Mouse (Mus musculus): ENCODE data around the gene Lysmd3. TPM values are rescaled to one million over a fixed set of nuclear protein-coding genes. Genes with fewer than 3 reads are reported as not detected.

The Lysmd3 gene
- total RNA-seq (2023): 10 to 100 TPM; 28.7 to 32.9 TPM

DNA sequence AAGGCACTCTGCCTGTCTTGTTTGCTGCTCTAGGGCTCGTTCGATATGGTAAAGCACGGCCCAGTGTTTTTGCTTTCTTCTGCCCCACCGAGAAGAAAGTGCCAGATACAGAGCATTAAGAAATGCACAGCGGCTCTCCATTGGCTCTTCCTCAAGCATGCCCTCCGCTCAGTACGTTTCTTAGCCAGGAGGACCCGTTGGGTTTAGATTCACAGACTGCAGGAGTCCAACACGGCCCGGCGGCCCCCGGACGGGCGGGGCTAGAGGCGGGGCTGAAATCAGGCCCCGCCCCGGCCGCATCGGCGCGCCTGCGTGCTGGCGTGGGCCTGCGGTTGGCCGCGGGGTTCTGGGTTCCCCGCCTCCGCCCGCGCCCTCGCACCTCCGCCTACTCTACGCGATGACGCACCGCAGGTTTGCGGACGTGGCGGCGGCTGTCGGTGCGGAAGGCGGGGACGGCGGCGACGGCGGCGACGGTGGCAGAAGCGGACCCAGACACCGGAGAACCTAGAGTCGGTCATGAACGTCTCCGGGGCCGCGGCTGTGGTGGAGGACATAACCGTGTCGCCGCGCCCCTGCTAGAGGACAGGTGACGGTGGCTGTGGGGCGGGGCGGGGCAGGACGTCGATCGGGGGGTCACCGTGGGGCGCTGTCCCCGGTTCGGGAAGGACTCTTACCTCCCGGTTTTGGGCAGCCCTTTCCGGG lies at the start of gene Lysmd3:
Gene Lysmd3 (plus strand): TSS at position 313 of the 702 bp plus-strand sequence.

GRCm38 (mm10) chr13:81632720-81633415 lies 24.6 kb upstream of the Lysmd3 start, which contains the start of gene Adgrv1:
TSS of gene Adgrv1 (minus strand) at chr13:81633154.

DNA sequence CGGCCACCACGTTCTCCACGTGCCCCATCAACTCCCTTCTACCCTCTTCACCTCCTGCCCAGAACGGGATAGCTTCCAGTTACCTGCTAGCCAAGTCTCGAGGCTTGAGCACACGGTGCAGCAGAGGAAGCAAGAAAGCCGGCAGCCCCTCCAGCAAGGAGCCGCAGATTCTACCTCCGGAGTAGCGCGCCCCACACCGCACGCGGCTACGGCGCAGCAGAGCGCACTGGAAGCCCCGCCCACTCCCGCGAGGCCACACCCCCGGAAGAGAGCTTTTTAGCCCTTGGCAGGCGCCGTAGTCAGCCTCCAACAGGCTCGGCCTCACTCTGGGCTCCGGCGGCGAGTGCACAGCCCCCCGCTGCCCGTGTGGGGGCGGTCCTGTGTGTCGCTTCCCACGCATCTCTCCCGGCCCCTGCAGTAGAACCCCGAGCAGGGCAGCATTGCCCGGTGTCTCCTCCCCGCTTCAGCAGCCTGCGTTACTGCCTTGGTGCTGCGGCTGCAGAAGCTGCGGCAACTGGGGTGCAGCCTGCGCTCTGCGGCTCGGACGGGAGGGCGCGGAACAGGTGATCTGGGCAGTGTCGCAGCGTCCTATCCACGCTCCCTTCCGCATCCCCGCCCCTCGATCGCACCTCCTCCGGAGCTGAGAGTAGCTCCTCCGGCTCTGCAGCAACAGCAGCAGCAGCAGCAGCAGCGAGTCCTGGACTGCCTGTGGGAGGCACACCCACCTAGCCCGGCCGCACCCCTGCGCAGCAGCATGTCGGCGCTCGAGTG lies 53.5 kb downstream of the Lysmd3 start, which contains the start of the genes Polr3g and Mblac2:
Gene Polr3g (minus strand): TSS at position 239 of the 771 bp plus-strand sequence.
Gene Mblac2 (plus strand): TSS at position 567 of the 771 bp plus-strand sequence.

Other genes starting within 250 kb of the Lysmd3 start
- not detected for gene Adgrv1, start 24.5 kb upstream of the Lysmd3 start, total RNA-seq (2023)
- gene Polr3g, start 53.4 kb downstream of the Lysmd3 start, total RNA-seq (2023): 10 to 100 TPM; 14.5 to 16.0 TPM
- 1 to 10 TPM; 7.5 to 7.9 TPM for gene Mblac2, start 53.7 kb downstream of the Lysmd3 start, total RNA-seq (2023)
- 10 to 100 TPM; 79.0 to 87.9 TPM for gene Cetn3, start 125.4 kb downstream of the Lysmd3 start, total RNA-seq (2023)